Comparison of ENCODE assay signal across 23 mouse cellular contexts in the genomic region with DNA sequence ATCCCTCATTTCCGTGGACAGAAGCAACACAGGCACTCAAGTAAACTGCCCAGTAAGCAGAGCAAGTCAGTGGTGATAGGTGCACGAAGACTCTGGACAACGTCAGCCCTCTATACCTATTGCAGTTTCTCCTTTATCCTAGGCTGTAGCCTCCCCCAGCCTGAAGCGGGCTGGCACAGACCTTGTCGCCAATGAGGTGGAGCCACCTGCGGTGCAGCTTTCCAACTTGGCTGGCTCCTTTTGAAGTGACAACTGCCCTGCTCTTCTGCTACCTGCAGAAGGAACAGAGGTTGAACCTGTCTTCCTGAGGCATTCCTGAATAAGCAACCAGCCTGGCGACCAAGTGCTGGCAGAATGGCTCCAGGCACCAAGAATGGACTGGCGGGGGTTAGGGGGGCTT.
"Had no signal": no experiment of that assay in that cellular context is flagged by ENCODE, and none has a peak within 500 bp of the region (broad histone marks: within the 10 kb centered on the region; RNA-seq: fewer than 3 reads in every experiment).

No protein-coding gene starts in this region.

- ATAC-seq: forebrain, embryonic 16.5 days; hindbrain, embryonic 16.5 days; inflammation-experienced regulatory T-cells, adult 6 months; intestine, embryonic 15.5 days; intestine, postnatal 0 days had no signal

- H3K4me1 ChIP-seq: heart, embryonic 10.5 days; heart, embryonic 12.5 days; hindbrain, embryonic 12.5 days; intestine, embryonic 15.5 days; liver, embryonic 13.5 days; liver, embryonic 15.5 days had no signal

- H3K9ac ChIP-seq: heart, embryonic 12.5 days; hindbrain, embryonic 12.5 days; hindbrain, embryonic 14.5 days; intestine, embryonic 15.5 days; limb, embryonic 12.5 days; liver, embryonic 13.5 days; liver, embryonic 15.5 days had no signal

- H3K4me2 ChIP-seq: heart, embryonic 12.5 days; hindbrain, embryonic 12.5 days; hindbrain, embryonic 14.5 days; intestine, embryonic 15.5 days; limb, embryonic 12.5 days; liver, embryonic 13.5 days; liver, embryonic 15.5 days had no signal

- H3K36me3 ChIP-seq: heart, embryonic 10.5 days; heart, embryonic 12.5 days; hindbrain, embryonic 10.5 days; hindbrain, embryonic 12.5 days; intestine, embryonic 15.5 days; limb, embryonic 10.5 days; limb, embryonic 12.5 days; liver, embryonic 13.5 days; liver, embryonic 15.5 days had no signal

- DNase-seq: gastrocnemius, adult 2 months; gastrocnemius, postnatal 10 days; gastrocnemius, postnatal 25 days; heart, postnatal 10 days; heart, postnatal 4 days; kidney, postnatal 10 days; liver; liver, embryonic 13.5 days had no signal

- H3K27me3 ChIP-seq: heart, embryonic 12.5 days; hindbrain, embryonic 12.5 days; intestine, embryonic 15.5 days; limb, embryonic 12.5 days; liver, embryonic 13.5 days; liver, embryonic 15.5 days had no signal

- H3K4me3 ChIP-seq: gastrocnemius, adult 2 months; heart, embryonic 10.5 days; heart, embryonic 12.5 days; hindbrain, embryonic 10.5 days; hindbrain, embryonic 12.5 days; intestine, embryonic 15.5 days; layer of hippocampus, adult 2 months; left cerebral cortex, adult 2 months; limb, embryonic 10.5 days; limb, embryonic 12.5 days; liver, embryonic 13.5 days; liver, embryonic 15.5 days had no signal

- H3K9me3 ChIP-seq: heart, embryonic 10.5 days; heart, embryonic 12.5 days; hindbrain, embryonic 10.5 days; hindbrain, embryonic 12.5 days; intestine, embryonic 15.5 days; limb, embryonic 10.5 days; limb, embryonic 12.5 days; liver, embryonic 13.5 days; liver, embryonic 15.5 days had no signal

- H3K27ac ChIP-seq: gastrocnemius, adult 2 months; heart, embryonic 10.5 days; hindbrain, embryonic 10.5 days; hindbrain, embryonic 12.5 days; hindbrain, embryonic 14.5 days; intestine, embryonic 15.5 days; layer of hippocampus, adult 2 months; left cerebral cortex, adult 2 months; limb, embryonic 10.5 days; limb, embryonic 12.5 days; liver, embryonic 13.5 days; liver, embryonic 15.5 days had no signal
